Mouse (Mus musculus): Measurements from ENCODE around the gene Ercc1. TPM values are rescaled to one million over a fixed set of nuclear protein-coding genes. Genes with fewer than 3 reads are reported as not detected.

Ercc1 gene
- polyA plus RNA-seq, 1 experiment from 2014 or later, result 66.5 TPM

DNA sequence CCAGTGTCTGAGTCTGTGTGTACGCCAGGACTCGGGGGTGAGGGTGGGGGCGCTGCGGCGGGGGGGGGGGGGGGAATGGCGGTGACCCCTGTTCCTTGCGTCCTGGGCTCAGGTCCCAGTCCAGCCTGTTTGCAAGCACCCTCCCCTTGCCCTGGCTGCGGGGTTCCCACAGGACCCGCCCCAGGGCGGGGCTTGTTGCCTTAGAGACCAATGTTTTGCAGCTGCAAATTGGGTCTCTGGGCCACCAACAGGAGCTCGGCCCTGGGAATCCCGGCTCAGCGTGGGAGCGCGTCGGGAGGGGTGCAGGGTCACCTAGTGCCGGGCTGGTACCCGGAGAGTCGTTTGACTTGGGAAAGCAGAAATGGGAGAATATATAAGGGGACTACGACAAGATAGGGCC is 18.2 kb upstream of the Ercc1 start:
- under 1% methylated on average over 18 of the region's 20 CpGs for WGBS
- ATAC-seq (ENCODE audit: insufficient read depth, low FRiP score, low read depth), result peak; percentile 73
- H3K27ac ChIP-seq, result peak overlapping the region; percentile 82

DNA sequence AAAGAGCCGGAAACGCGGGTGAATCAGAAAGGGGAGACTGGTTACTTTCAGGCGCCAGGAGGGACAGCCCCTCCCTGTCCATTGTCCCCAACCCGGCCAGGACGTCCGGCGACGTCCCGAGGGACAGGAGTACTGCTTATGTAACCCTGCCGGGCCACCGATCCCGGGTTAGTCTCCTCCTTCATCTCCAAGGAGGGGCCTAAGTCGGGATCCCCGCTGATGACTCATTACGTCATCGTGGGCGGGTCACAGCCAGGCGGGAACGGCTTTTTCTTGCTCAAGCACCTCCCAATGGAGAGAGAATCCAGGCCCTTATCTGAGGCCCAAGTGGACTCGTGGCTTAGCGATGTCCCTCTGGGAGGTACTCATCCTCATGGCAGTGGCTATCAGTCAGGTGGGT is 17.4 kb upstream of the Ercc1 start:
- Histone ChIP-seq H3K9ac (0 out of 2 replicates have a peak overlapping the region, but pooled peaks have one; percentile 25), H3K27me3 (replicated peaks) (no peaks in the 10 kb centered on the region), H3K9me3 (no peaks in the 10 kb centered on the region), H3K4me3 (replicated peaks) (peak overlapping the region; percentile 41), H3K36me3 (no peaks in the 10 kb centered on the region), H3K27ac (peak overlapping the region; percentile 82), H3K4me1 (peaks cover 19% of the 10 kb centered on the region), H3K4me2 (peak overlapping the region; percentile 70)
- peak; percentile 67 for ATAC-seq (ENCODE audit: insufficient read depth, low FRiP score, low read depth)
- WGBS, result under 1% methylated on average over 22 of the region's 22 CpGs

More for the DNA sequence above, 18.2 kb upstream of the Ercc1 start:
- Histone ChIP-seq H3K27me3 (replicated peaks) (no peaks in the 10 kb centered on the region), H3K9ac (no peak overlapping the region), H3K9me3 (no peaks in the 10 kb centered on the region), H3K4me2 (peak overlapping the region; percentile 70), H3K4me1 (peaks cover 19% of the 10 kb centered on the region), H3K4me3 (replicated peaks) (peak overlapping the region; percentile 41), H3K36me3 (no peaks in the 10 kb centered on the region)

DNA sequence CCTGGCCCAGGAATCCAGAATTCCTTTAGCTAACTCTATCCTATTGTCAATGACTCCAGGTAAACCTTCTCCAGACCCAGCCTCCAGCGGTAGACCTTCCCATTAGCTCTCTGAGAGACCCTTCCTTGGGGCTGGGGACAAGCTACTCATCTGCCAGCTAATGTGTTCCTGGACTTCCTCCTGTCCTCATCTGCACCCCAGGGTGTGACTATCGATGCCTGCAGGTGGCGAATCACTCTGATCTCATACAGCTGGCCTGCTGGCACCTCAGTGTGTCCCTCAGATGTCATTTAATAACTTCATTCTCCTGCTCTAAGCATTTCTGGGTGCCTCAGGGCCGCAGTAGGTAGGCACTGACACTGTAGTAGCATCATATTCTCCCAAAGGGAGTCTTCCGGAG is 16.8 kb upstream of the Ercc1 start:
- no peak for ATAC-seq (ENCODE audit: insufficient read depth, low FRiP score, low read depth)

DNA sequence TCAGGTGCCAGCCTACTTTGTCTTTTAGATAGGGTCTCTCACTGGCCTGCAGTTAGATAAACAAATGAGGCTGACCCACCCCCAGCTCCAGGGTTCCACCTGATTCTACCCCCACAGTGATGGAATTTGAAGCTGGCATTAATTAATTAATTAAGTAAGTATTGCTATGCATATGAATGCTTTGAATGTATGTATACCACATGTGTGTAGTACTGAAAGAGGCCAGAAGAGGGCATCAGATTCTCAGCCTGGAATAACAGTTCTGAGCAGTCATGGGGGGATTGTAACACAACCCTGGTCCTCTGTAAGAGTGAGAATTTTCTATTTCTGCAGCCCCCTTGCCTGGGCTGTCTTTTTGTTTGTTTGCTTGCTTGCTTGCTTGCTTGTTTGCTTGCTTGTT is 16.2 kb upstream of the Ercc1 start:
- H3K4me1 ChIP-seq, result peaks cover 23% of the 10 kb centered on the region
- no peak overlapping the region for H3K9ac ChIP-seq
- no peaks in the 10 kb centered on the region for H3K9me3 ChIP-seq
- no peak for ATAC-seq (ENCODE audit: insufficient read depth, low FRiP score, low read depth)
- no peak overlapping the region for H3K4me3 ChIP-seq (replicated peaks)
- H3K27me3 ChIP-seq (replicated peaks), result no peaks in the 10 kb centered on the region
- no peak overlapping the region for H3K4me2 ChIP-seq
- H3K27ac ChIP-seq, result no peak overlapping the region
- no peaks in the 10 kb centered on the region for H3K36me3 ChIP-seq

More for the DNA sequence above, 16.8 kb upstream of the Ercc1 start:
- no peaks in the 10 kb centered on the region for H3K36me3 ChIP-seq
- 0 out of 2 replicates have a peak overlapping the region, but pooled peaks have one; percentile 70 for H3K4me2 ChIP-seq
- WGBS, result 72% methylated on average over 5 of the region's 5 CpGs
- no peak overlapping the region for H3K4me3 ChIP-seq (replicated peaks)
- H3K4me1 ChIP-seq, result peaks cover 23% of the 10 kb centered on the region
- H3K27ac ChIP-seq, result peak overlapping the region; percentile 42; the same call in 1 of the 2 replicates
- H3K9me3 ChIP-seq, result no peaks in the 10 kb centered on the region
- no peak overlapping the region for H3K9ac ChIP-seq
- no peaks in the 10 kb centered on the region for H3K27me3 ChIP-seq (replicated peaks)

DNA sequence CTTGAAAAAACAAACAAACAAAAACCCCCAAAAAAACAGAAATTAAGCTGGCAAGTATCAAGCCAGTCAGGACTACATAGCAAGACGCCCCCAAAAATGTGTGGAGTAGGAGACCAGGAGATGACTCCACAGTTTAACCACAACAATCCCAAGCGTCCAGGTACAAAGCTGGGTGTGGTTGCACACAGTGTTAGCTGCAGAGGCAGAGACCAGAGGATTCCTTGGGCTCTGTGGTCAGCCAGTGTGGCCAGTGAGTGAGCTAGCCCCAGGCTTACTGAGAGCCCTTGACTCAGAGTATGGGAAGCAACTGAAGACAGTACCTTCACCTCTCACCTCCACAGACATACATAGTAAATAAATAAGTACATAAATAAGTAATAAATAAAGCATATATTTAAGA is 12.7 kb upstream of the Ercc1 start:
- Histone ChIP-seq H3K27me3 (replicated peaks) (no peaks in the 10 kb centered on the region), H3K9ac (no peak overlapping the region), H3K4me3 (replicated peaks) (no peak overlapping the region), H3K4me1 (peaks cover 13% of the 10 kb centered on the region), H3K9me3 (no peaks in the 10 kb centered on the region), H3K27ac (no peak overlapping the region), H3K36me3 (no peaks in the 10 kb centered on the region), H3K4me2 (no peak overlapping the region)
- no peak for ATAC-seq (ENCODE audit: insufficient read depth, low FRiP score, low read depth)
- WGBS, result 62% methylated on average over 2 of the region's 2 CpGs

DNA sequence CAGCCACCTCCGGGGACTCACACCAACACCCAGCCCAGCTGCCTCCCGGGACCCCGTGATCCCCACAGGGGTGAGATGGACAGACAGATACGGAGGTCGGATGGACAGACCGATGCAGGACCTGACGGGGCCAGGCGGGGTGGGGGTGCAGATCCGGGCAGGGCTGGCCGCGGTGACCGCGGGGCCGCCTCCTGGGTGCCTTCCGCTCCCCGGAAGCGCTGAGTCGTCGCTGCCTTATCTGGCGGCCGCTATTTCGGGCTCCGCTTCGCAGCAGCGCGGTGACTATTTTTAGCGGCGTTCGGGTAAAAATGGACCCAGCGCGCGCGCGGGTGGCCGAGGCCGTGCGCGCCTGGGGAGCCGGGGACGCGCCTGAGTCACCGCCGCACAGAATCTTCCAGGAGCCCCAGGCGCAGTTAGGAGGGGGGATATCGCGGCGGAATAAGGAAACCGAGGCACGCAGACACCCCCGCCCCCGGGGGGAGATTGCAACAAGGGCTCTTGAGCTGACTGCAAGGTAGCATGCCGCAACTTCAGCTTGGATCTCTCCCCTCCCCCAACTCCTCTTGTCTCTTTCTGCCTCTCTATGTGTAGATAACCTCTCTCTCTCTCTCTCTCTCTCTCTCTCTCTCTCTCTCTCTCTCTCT is 11.7 kb upstream of the Ercc1 start:
- Histone ChIP-seq H3K27me3 (replicated peaks) (no peaks in the 10 kb centered on the region), H3K4me1 (peaks cover 8% of the 10 kb centered on the region; the same call in 1 of the 2 replicates), H3K27ac (peak overlapping the region; percentile 64), H3K4me2 (peak overlapping the region; percentile 86), H3K9ac (peak overlapping the region; percentile 67), H3K9me3 (no peaks in the 10 kb centered on the region), H3K4me3 (replicated peaks) (peak overlapping the region; percentile 61), H3K36me3 (no peaks in the 10 kb centered on the region)
- peak; percentile 68 for ATAC-seq (ENCODE audit: insufficient read depth, low FRiP score, low read depth)
- WGBS, result 0% methylated on average over 51 of the region's 52 CpGs

DNA sequence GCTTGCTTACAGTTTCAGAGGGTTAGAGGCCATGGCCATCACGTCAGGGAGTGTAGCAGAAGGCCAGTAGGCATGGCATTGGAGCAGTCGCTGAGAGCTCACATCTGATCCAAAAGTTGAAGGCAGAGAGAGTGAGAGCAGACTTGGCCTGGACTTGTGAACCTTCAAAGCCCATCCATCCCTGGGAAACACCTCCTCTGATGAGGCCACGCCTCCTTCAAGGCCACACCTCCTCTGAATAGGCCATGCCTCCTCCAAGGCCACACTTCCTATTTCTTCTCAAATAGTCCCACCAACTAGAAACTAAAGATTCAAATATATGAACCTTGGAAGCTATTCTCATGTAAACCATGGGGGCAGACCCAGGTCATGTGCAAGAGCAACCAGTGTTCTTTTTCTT is 9.0 kb upstream of the Ercc1 start:
- no peak overlapping the region for H3K9ac ChIP-seq
- H3K4me3 ChIP-seq (replicated peaks), result no peak overlapping the region
- peaks cover 6% of the 10 kb centered on the region; the same call in 1 of the 2 replicates for H3K4me1 ChIP-seq
- no peaks in the 10 kb centered on the region for H3K27me3 ChIP-seq (replicated peaks)
- 41% methylated on average over 3 of the region's 3 CpGs for WGBS
- no peak overlapping the region for H3K27ac ChIP-seq
- H3K4me2 ChIP-seq, result no peak overlapping the region
- no peaks in the 10 kb centered on the region for H3K9me3 ChIP-seq
- H3K36me3 ChIP-seq, result no peaks in the 10 kb centered on the region
- ATAC-seq (ENCODE audit: insufficient read depth, low FRiP score, low read depth), result no peak

DNA sequence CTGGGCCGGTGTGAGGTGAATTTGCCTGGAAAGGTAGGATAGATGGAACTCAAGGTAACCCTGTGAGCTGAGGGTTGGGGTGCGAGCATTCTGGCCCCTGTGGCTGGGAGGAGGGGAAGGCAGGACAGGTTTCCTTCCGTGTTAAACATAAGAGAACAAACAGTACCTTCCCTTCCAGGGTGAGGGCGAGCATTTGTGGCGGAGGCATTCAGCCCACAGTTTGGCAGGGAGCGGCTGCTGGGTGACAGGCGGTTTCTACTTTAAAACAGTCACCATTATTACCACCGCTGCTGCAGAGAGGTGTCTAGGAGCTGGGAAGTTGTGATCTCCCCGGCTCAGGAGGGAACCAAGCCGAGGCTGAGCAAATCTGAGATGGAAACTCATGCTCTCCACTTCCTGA is 7.5 kb upstream of the Ercc1 start:
- H3K27me3 ChIP-seq (replicated peaks), result no peaks in the 10 kb centered on the region
- no peak overlapping the region for H3K9ac ChIP-seq
- H3K4me1 ChIP-seq, result peaks cover 15% of the 10 kb centered on the region
- H3K9me3 ChIP-seq, result no peaks in the 10 kb centered on the region
- H3K4me2 ChIP-seq, result no peak overlapping the region
- no peak overlapping the region for H3K4me3 ChIP-seq (replicated peaks)
- H3K27ac ChIP-seq, result no peak overlapping the region
- ATAC-seq (ENCODE audit: insufficient read depth, low FRiP score, low read depth), result no peak
- 49% methylated on average over 10 of the region's 10 CpGs for WGBS
- H3K36me3 ChIP-seq, result no peaks in the 10 kb centered on the region

DNA sequence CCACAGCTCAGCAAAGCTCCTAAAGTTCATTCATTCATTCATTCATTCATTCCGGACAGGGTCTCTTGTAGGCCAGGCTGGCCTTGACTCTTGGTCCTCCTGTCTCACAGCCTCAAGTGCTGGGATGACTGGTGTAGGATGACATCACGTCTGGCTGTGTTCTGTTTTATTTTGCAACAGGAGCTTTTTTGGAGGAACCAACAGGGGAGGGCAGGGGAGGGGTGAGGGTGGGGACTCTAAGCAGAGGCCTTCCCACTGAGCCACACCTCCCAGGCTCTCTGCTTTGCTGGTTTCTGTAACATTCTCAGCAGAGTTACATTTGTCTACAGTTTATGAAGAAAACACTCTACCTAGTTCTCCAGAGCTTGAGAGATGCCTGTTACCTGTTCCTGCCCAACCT is 6.5 kb upstream of the Ercc1 start:
- Histone ChIP-seq H3K4me2 (no peak overlapping the region), H3K9me3 (no peaks in the 10 kb centered on the region), H3K36me3 (no peaks in the 10 kb centered on the region), H3K27ac (no peak overlapping the region), H3K4me3 (replicated peaks) (no peak overlapping the region), H3K27me3 (replicated peaks) (peaks cover 3% of the 10 kb centered on the region; the same call in 1 of the 2 replicates), H3K4me1 (peaks cover 20% of the 10 kb centered on the region), H3K9ac (no peak overlapping the region)
- 62% methylated on average over 2 of the region's 2 CpGs for WGBS
- ATAC-seq (ENCODE audit: insufficient read depth, low FRiP score, low read depth), result no peak

DNA sequence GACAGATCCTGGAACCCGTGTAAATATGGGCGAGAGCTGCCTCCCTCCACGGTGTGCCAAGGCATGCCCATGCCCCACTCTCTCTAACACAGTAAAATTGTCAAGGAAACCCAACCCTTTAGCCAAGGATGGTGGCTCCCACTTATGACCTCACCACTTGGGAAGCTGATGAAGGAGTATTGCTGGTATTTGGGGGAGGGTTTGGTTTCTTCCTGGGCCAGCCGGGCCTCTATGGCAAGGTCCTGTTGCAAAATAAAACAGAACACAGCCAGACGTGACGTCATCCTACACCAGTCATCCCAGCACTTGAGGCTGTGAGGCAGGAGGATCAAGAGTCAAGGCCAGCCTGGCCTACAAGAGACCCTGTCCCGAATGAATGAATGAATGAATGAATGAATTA is 6.0 kb upstream of the Ercc1 start:
- WGBS, result 60% methylated on average over 7 of the region's 7 CpGs
- H3K4me2 ChIP-seq, result no peak overlapping the region

DNA sequence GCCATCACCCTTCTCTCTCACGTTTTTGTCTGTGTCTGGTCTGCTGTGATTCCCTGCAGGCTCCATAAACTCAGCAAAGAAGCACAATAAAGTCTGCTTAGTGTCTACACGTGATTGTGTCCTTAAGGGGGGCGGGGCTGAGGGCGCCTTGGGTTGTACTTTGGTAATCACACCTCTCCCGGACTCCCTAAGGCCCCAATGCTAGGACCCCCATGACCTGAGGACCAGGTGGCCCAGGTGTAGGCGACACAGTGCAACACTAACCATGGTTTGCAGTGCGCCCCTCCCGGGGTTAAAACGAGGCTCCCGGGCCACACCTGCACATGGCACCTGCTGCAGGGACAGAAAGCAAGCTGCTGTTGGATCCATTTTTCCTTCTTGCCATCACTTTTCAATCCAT is 3.3 kb upstream of the Ercc1 start:
- Histone ChIP-seq H3K27ac (no peak overlapping the region), H3K36me3 (no peaks in the 10 kb centered on the region), H3K4me2 (peak overlapping the region; percentile 96), H3K4me1 (peaks cover 31% of the 10 kb centered on the region), H3K9me3 (no peaks in the 10 kb centered on the region), H3K4me3 (replicated peaks) (peak overlapping the region; percentile 50), H3K9ac (no peak overlapping the region), H3K27me3 (replicated peaks) (peaks cover 3% of the 10 kb centered on the region; the same call in 1 of the 2 replicates)
- 18% methylated on average over 10 of the region's 10 CpGs for WGBS
- no peak for ATAC-seq (ENCODE audit: insufficient read depth, low FRiP score, low read depth)

More for the DNA sequence above, 6.0 kb upstream of the Ercc1 start:
- Histone ChIP-seq H3K27me3 (replicated peaks) (peaks cover 3% of the 10 kb centered on the region; the same call in 1 of the 2 replicates), H3K4me3 (replicated peaks) (no peak overlapping the region), H3K9me3 (no peaks in the 10 kb centered on the region), H3K4me1 (peaks cover 23% of the 10 kb centered on the region), H3K36me3 (no peaks in the 10 kb centered on the region), H3K9ac (no peak overlapping the region), H3K27ac (no peak overlapping the region)
- ATAC-seq (ENCODE audit: insufficient read depth, low FRiP score, low read depth), result no peak

DNA sequence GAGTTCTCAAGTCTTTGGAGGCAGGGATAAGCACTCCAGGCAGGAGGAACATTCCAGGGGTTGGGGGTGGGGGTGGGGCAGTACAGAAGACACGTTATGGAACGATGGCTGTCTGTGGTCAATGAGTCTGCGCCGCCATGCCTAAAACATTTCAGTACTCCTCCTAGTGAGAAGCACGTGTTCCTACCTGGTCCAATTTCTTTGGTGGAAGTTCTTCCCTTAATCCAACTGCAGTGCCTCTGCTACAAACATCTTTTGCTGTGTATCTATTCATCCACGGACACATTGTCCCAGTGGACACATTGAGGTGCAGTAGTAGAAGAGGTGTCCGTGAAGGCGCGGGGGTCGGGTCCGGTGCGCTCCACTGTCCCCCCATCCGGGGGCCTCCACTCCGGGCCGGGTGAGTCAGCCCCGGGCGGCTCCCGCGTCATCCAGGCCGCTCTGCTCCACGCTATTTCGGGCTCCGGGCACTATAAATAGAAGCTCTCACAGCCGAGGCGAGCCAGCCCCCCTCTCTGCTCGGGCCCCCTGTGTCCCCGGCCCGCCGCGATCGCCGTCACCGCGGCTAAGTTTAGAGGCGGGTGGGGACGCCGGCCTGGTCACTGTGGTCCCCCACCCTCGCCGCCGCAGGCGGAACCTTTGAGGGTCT is 2.7 kb upstream of the Ercc1 start:
- no peaks in the 10 kb centered on the region for H3K9me3 ChIP-seq
- ATAC-seq (ENCODE audit: insufficient read depth, low FRiP score, low read depth), result no peak
- H3K36me3 ChIP-seq, result no peaks in the 10 kb centered on the region
- peaks cover 31% of the 10 kb centered on the region for H3K4me1 ChIP-seq
- H3K27me3 ChIP-seq (replicated peaks), result peaks cover 3% of the 10 kb centered on the region; the same call in 1 of the 2 replicates
- peak overlapping the region; percentile 96 for H3K4me2 ChIP-seq
- 1% methylated on average over 39 of the region's 41 CpGs for WGBS
- H3K27ac ChIP-seq, result peak overlapping the region; percentile 71; the same call in 1 of the 2 replicates
- peak overlapping the region; percentile 39; the same call in 1 of the 2 replicates for H3K9ac ChIP-seq
- peak overlapping the region; percentile 50 for H3K4me3 ChIP-seq (replicated peaks)
